Mouse (Mus musculus) kidney, postnatal 10 days (tissue): ENCODE measurements around the gene Tox3.

Source experiments
- DNase-seq: peaks from one replicate; pipeline ENCODE4 v3.0.0; 2021; ENCODE audit warnings: mixed read lengths

Gene Tox3

GRCm38 (mm10) chr8:90323824-90324223, 24.3 kb downstream of the Tox3 start:
- no peak for DNase-seq

- DNase-seq: no peak
Measured at GRCm38 (mm10) chr8:90322701-90323439, 25.3 kb downstream of the Tox3 start.

DNA sequence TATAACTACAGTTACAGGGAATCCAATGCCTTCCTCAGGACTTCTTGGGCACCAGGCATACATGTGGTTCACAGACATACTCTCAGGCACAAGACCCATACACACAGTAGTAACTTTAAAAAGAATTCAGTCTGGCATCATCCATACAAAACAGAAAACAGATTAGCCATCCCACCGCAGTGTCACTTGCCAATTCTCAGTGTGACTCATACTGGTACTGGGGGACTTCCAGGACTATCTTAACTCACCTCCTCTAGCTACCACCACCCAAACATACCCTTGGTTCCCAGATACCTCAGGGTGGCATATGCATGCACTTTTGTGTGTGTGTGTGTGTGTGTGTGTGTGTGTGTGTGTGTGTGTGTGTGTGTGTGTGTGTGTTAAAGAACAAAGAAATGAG, 26.9 kb downstream of the Tox3 start:
- DNase-seq: no peak

DNA sequence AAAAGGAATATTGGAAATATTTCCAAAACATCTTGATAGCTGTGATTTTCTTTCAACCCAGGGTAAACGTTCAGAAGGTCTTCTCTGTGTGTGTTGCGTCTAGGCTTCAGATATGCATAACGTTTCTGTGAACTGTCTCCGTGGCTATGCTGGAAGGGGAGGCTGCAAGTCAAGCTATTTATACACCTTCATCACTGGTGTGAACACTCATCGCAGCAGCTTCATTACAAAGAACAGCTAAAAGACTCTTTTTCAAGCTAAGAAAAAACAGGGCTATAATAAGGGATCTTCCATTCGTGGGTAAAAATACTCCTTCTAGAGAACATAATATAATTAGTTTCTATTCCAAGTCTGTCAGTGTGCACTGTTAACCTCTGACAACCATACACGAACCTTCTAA, 33.8 kb downstream of the Tox3 start:
- DNase-seq: no peak

- DNase-seq: peak; percentile 9
Measured at GRCm38 (mm10) chr8:90302951-90303350, 45.2 kb downstream of the Tox3 start.

- DNase-seq: peak; percentile 11
Measured at GRCm38 (mm10) chr8:90302252-90302651, 45.9 kb downstream of the Tox3 start.

- no peak for DNase-seq
Measured at GRCm38 (mm10) chr8:90301543-90301942, 46.6 kb downstream of the Tox3 start.

- DNase-seq: no peak
Measured at GRCm38 (mm10) chr8:90300973-90301372, 47.2 kb downstream of the Tox3 start.

DNA sequence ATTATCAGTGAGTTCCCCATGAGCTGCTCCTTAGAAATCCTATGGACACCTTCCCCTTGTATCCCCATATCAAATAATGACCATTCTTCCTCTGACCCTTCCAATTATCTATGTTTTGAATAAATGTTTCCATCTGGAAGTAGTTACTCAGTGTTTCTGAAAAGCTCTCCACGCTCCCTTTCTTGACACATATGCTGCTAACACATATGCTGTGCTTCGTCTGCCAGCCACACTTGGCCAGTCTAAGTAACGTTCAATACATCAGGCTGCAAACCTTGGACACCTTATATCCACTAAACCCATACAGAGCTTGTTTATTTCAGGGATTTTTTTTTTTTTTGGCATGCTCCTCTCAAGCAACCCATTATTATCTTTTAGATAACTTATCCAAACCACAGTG, 54.1 kb downstream of the Tox3 start:
- no peak for DNase-seq

GRCm38 (mm10) chr8:90290811-90291210, 57.3 kb downstream of the Tox3 start:
- no peak for DNase-seq

GRCm38 (mm10) chr8:90276722-90277121, 71.4 kb downstream of the Tox3 start:
- DNase-seq: no peak

DNA sequence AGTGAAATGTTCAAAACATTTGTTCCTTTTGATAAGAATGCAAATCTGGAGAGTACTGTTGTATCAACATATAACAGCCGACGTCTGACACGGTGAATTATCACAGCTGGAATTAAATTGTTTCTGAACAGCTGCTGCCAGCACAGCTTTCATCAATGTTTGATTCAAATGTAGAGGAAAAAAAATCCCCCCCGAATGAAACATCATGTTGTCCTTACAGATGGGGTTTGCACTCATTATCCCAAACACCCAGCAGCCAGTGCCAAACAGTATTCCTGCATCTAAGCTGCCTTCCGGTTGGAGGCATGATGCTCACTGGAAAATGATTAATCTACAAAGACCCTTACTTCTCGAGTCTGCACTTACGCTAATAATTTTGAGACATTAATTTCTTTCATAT, 75.0 kb downstream of the Tox3 start:
- DNase-seq: peak; percentile 12

- no peak for DNase-seq
Measured at GRCm38 (mm10) chr8:90271920-90272319, 76.2 kb downstream of the Tox3 start.

DNA sequence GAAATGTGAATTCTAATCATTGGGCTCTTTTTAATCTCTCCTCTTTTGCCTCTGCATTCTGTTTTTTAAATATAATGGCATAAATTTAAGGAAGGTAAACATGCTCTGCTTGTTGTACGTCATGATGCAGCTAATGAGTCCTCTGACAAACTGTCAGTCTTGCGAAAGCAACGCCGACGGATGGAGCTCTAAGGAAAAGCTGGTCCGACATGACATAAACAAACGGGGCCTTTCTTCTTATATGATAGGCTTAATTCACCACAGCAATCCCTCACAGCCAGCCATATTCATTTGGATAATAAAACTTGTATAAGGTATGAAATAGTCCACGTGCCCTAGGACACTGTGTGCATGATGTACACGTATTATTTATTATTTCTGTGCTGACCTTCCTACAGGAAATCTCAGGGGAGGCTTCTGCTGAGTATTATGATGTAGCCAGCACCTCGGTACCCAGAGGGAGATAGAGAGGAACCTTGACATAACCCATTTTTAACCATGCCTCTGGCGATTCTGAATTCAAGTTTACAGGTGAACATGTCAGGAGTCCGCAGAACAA, 80.4 kb downstream of the Tox3 start:
- no peak for DNase-seq

- no peak for DNase-seq
Measured at GRCm38 (mm10) chr8:90266986-90267385, 81.2 kb downstream of the Tox3 start.

GRCm38 (mm10) chr8:90266239-90266638, 81.9 kb downstream of the Tox3 start:
- DNase-seq: no peak

DNA sequence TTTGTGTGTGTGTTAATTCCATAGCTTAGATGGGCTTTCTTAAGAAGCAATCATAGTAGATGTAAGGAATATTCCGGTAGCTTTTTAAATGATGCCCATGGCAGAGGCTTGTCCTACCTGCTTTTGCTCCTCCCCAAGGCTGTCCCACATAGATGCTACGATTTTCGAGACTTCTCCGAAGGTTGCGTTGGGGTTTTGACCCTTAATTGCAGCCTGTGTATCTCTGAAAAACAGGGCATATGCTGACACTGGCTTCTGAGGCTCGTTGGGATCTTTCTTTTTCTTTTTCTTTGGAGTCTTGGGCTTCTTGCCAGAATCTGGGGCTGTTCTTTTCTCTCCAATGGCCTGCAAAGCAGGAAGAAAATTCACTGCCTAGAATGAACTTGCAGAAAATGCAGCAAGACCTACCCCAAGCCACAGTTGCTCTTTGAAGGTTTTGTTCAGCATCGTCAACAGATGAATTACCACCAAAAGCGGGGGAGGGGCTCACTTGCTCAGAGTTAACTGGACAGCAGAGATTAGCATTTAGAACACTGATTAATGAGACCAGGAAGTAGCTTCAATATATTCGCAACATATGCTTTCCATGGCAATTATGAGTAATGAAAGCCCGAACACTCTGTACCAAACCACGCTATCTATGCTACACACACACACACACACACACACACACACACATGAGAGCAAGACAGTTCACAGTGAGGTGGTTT, 93.8 kb downstream of the Tox3 start:
- peak; percentile 50 for DNase-seq

GRCm38 (mm10) chr8:90246357-90246756, 101.8 kb downstream of the Tox3 start:
- no peak for DNase-seq

DNA sequence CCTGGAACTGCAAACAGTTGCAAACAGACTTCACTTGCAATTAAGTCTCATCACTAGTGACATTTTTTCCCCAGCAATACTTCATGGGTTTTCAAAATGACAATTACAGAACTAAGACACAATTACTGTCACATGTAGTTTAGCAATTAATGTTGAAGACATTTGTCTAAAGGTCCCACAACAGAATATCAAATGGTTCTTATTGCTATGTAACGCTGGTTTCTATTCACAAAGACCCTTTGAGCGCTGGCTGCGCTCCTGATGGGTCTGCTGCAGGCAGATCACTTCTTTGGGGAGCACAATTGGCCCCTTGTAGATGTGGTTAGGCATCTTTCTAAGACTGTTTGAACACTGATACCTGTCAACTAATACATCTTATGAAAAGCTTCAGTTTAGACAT, 102.3 kb downstream of the Tox3 start:
- no peak for DNase-seq

DNA sequence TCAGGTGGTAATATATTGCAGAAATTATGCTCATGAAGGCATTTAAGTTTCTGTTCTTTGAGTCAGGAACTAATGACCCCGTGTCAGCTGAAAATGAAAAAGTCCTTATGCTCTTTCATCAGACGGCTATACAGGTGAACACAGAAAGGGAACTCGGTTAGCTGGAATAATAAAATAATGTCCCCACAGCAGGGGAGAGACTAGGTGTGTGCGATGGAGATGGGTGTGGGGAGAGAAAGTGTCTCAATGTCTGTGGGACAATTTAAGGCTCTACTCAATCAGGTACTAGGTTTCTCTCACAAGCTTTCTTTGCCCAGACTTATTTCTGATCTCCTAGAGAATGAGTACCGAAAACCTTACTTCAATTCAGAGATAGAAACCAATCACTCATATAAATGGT, 103.0 kb downstream of the Tox3 start:
- DNase-seq: no peak

GRCm38 (mm10) chr8:90244458-90245145, 103.5 kb downstream of the Tox3 start:
- peak; percentile 32 for DNase-seq

- DNase-seq: no peak
Measured at GRCm38 (mm10) chr8:90243957-90244356, 104.2 kb downstream of the Tox3 start.

GRCm38 (mm10) chr8:90242351-90242750, 105.8 kb downstream of the Tox3 start:
- no peak for DNase-seq

DNA sequence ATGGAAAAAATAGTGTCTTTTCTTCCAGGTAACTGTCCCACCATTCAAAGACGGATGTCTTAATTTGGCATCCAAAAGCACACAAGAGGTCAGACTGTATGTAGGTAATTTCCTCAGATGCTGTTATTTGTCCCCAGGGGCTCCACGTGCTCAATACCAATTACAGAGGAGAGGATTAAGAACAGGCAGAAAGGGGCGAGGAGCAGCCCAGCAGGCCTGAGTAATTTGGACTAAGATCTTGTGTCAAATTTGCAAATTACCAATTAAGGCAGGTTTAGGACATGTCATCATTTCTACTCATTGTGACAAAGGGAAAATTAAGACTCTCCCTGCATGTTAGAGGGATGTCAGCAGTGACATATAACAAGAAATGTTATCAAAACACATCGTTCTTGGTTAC, 106.7 kb downstream of the Tox3 start:
- DNase-seq: no peak
